Mouse (Mus musculus): ENCODE data around the gene Bmt2.

- TF ChIP-seq POLR2A (IDR thresholded peaks at IDR 0.05; ENCODE audit: low read depth, low read length), result no peak
- TF ChIP-seq CTCF (IDR thresholded peaks at IDR 0.05; ENCODE audit: borderline replicate concordance, insufficient read depth, low read length), result no peak
Measured at GRCm38 (mm10) chr6:13678349-13678748, 583 bp upstream of the Bmt2 start.
